Mouse (Mus musculus): ENCODE data around the gene Cyp2c23. TPM values are rescaled to one million over a fixed set of nuclear protein-coding genes. Genes with fewer than 3 reads are reported as not detected.

Gene Cyp2c23
- polyA plus RNA-seq, 1 experiment: not detected

DNA sequence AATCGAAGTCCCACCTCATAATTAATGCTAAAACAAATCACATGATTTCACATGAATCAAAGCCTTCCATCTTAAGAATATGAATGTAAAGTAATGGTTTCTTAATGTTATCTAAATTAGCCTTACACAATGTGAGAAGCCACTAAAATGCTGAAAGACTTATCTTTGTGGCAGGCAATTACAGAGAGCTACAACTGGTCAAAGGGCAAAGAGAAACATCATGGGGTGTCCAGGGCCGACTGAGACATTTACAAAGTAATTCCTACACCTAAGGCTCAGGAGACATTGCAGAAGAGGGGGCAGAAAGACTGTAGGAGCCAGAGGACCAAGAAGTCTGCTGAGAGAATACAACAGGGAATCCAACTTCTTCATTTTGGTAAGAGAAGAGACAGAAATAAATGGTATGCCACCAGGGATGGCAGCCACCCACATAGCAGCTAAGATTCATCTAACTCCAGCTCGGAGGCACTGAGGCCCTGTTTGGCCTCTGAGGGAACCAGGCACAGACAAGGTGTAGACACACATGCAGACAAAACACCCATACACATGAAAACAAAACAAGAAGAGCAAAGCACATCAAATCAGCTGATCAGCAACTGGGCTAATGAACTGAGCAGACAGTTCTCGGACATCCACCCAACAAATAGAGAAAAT is 26.3 kb upstream of the Cyp2c23 start:
- DNase-seq: no peak
- Histone ChIP-seq H3K4me1 (replicated peaks; ENCODE audit: control insufficient read depth, insufficient read depth, low read length) (no peaks in the 10 kb centered on the region), H3K36me3 (ENCODE audit: control insufficient read depth, insufficient read depth, low read length) (peaks cover 5% of the 10 kb centered on the region; the same call in 1 of the 2 replicates), H3K4me3 (ENCODE audit: control insufficient read depth, insufficient read depth, low read length) (no peak overlapping the region), H3K27me3 (ENCODE audit: control insufficient read depth, insufficient read depth, low read length) (no peaks in the 10 kb centered on the region), H3K27ac (ENCODE audit: control insufficient read depth, insufficient read depth, low read length) (no peak overlapping the region)
- no peak for TF ChIP-seq CTCF (IDR thresholded peaks at IDR 0.05; ENCODE audit: borderline replicate concordance, control insufficient read depth, extremely low read depth, insufficient read depth, low read length, poor library complexity)
- no peak for TF ChIP-seq POLR2A (IDR thresholded peaks at IDR 0.05; ENCODE audit: control insufficient read depth, extremely low read depth, insufficient read depth, low read length, poor library complexity)
- 92% methylated on average over 4 of the region's 4 CpGs for WGBS

DNA sequence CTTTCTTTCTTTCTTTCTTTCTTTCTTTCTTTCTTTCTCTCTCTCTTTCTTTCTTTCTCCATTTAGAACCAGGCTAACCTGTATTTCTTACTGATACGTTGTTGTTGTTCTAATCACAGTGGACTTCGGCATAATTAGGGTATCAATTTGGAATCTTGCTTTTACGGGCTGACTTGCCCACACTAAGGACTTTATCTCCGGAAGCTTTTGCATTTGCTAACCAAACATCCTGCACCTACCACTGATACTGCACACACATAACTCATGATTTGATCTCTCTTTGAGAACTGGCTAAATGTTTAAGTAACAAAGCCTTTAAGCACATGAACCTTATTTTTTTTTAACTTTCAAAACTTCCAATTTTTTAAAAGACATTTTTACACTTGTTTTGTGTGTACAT is 21.4 kb upstream of the Cyp2c23 start:
- WGBS: 90% methylated on average over 4 of the region's 4 CpGs
- Histone ChIP-seq H3K4me3 (ENCODE audit: control insufficient read depth, insufficient read depth, low read length) (no peak overlapping the region), H3K36me3 (ENCODE audit: control insufficient read depth, insufficient read depth, low read length) (0 out of 2 replicates have a peak, but pooled peaks cover 2% of the 10 kb centered on the region), H3K27me3 (ENCODE audit: control insufficient read depth, insufficient read depth, low read length) (no peaks in the 10 kb centered on the region), H3K27ac (ENCODE audit: control insufficient read depth, insufficient read depth, low read length) (no peak overlapping the region), H3K4me1 (replicated peaks; ENCODE audit: control insufficient read depth, insufficient read depth, low read length) (no peaks in the 10 kb centered on the region)
- no peak for DNase-seq
- no peak for TF ChIP-seq POLR2A (IDR thresholded peaks at IDR 0.05; ENCODE audit: control insufficient read depth, extremely low read depth, insufficient read depth, low read length, poor library complexity)
- no peak for TF ChIP-seq CTCF (IDR thresholded peaks at IDR 0.05; ENCODE audit: borderline replicate concordance, control insufficient read depth, extremely low read depth, insufficient read depth, low read length, poor library complexity)

DNA sequence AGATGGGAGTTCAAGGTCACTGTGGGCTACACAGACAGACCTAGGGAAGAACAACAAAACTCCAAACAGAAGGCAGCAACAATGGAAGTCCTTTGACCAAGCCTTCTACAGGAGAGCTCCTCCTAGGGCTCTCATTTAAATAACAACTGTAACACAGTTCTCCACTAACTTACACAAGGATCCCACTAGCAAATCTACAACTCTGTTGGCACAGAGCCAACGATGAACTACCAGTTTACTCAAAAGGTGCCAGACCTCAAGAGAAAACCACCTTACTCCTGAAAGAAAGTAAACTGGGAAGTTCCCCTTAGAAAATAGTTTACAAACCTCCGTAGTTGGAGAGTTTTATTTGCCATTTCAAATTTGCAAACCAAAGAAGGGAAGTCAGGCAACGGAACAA is 20.3 kb upstream of the Cyp2c23 start:
- no peak for DNase-seq
- H3K27me3 ChIP-seq (ENCODE audit: control insufficient read depth, insufficient read depth, low read length): no peaks in the 10 kb centered on the region
- no peak overlapping the region for H3K27ac ChIP-seq (ENCODE audit: control insufficient read depth, insufficient read depth, low read length)
- H3K4me1 ChIP-seq (replicated peaks; ENCODE audit: control insufficient read depth, insufficient read depth, low read length): no peaks in the 10 kb centered on the region
- H3K4me3 ChIP-seq (ENCODE audit: control insufficient read depth, insufficient read depth, low read length): no peak overlapping the region
- TF ChIP-seq CTCF (IDR thresholded peaks at IDR 0.05; ENCODE audit: borderline replicate concordance, control insufficient read depth, extremely low read depth, insufficient read depth, low read length, poor library complexity) (no peak), POLR2A (IDR thresholded peaks at IDR 0.05; ENCODE audit: control insufficient read depth, extremely low read depth, insufficient read depth, low read length, poor library complexity) (no peak)
- H3K36me3 ChIP-seq (ENCODE audit: control insufficient read depth, insufficient read depth, low read length): peaks cover 4% of the 10 kb centered on the region; the same call in 1 of the 2 replicates
- 80% methylated on average over 3 of the region's 3 CpGs for WGBS

DNA sequence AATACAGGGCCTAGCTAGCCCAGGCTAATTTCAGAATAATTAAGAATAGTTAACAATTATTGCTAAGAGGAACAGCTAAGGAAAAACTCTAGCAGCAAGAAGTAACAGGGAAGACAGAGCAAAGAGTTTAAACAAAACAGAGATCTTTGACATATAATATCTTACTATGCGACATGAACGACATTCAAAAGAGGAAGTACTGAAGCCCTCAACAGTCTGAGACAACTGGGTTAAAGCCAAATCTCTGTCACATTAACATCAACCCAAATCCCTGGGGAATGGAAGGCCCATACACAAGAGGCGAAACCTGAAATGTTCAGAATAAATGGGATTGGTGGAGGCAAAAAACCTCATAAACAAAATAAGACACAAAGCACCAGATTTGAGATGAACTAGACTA is 16.8 kb upstream of the Cyp2c23 start:
- DNase-seq: no peak
- Histone ChIP-seq H3K36me3 (ENCODE audit: control insufficient read depth, insufficient read depth, low read length) (peaks cover 4% of the 10 kb centered on the region; the same call in 1 of the 2 replicates), H3K4me3 (ENCODE audit: control insufficient read depth, insufficient read depth, low read length) (no peak overlapping the region), H3K4me1 (replicated peaks; ENCODE audit: control insufficient read depth, insufficient read depth, low read length) (no peaks in the 10 kb centered on the region), H3K27ac (ENCODE audit: control insufficient read depth, insufficient read depth, low read length) (no peak overlapping the region), H3K27me3 (ENCODE audit: control insufficient read depth, insufficient read depth, low read length) (no peaks in the 10 kb centered on the region)
- TF ChIP-seq POLR2A (IDR thresholded peaks at IDR 0.05; ENCODE audit: control insufficient read depth, extremely low read depth, insufficient read depth, low read length, poor library complexity): no peak
- TF ChIP-seq CTCF (IDR thresholded peaks at IDR 0.05; ENCODE audit: borderline replicate concordance, control insufficient read depth, extremely low read depth, insufficient read depth, low read length, poor library complexity): no peak
- WGBS: 78% methylated on average over 3 of the region's 3 CpGs

DNA sequence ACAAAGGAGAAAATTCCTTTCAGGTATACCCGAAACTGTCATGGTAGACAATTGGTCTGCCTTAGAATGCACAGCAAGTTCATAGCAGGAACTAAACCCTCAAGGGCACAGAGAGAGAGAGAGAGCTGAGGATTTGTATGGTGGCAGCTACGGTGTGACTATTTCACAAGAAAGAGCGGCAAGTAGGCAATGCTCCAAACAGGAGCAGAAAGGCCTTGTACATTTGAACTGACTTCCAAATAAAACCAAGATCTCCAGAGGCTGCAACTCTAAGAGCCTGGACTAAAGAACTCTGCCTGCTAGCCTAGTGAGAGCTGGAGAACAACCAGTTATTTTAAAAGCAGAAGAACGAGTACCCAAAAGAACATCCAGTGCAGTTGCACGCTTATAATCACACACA is 13.1 kb upstream of the Cyp2c23 start:
- 94% methylated on average over 5 of the region's 5 CpGs for WGBS
- TF ChIP-seq CTCF (IDR thresholded peaks at IDR 0.05; ENCODE audit: borderline replicate concordance, control insufficient read depth, extremely low read depth, insufficient read depth, low read length, poor library complexity) (no peak), POLR2A (IDR thresholded peaks at IDR 0.05; ENCODE audit: control insufficient read depth, extremely low read depth, insufficient read depth, low read length, poor library complexity) (no peak)
- no peak for DNase-seq
- Histone ChIP-seq H3K27ac (ENCODE audit: control insufficient read depth, insufficient read depth, low read length) (no peak overlapping the region), H3K4me1 (replicated peaks; ENCODE audit: control insufficient read depth, insufficient read depth, low read length) (no peaks in the 10 kb centered on the region), H3K36me3 (ENCODE audit: control insufficient read depth, insufficient read depth, low read length) (peaks cover 9% of the 10 kb centered on the region), H3K4me3 (ENCODE audit: control insufficient read depth, insufficient read depth, low read length) (no peak overlapping the region), H3K27me3 (ENCODE audit: control insufficient read depth, insufficient read depth, low read length) (no peaks in the 10 kb centered on the region)

DNA sequence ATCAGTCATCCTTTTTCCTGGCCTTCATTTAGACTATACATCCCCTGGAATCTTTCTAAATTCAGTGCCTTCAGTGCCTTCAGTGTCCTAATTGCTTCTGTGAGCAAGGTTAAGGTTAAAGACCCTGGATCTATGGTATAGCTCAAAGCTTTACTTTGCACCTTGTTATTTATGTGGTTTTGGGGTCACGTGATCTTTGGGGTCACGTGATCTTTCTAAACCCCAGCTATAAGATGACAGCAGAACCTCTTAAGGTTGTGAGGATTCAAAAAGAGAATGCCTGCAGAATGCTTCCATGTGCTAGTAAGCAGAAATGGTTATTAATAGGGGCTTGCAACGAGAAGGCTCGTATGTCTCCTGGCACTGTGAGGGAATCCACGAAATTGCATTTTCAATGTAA is 4.4 kb upstream of the Cyp2c23 start:
- Histone ChIP-seq H3K4me3 (ENCODE audit: control insufficient read depth, insufficient read depth, low read length) (no peak overlapping the region), H3K27me3 (ENCODE audit: control insufficient read depth, insufficient read depth, low read length) (no peaks in the 10 kb centered on the region), H3K36me3 (ENCODE audit: control insufficient read depth, insufficient read depth, low read length) (peaks cover 8% of the 10 kb centered on the region), H3K27ac (ENCODE audit: control insufficient read depth, insufficient read depth, low read length) (no peak overlapping the region), H3K4me1 (replicated peaks; ENCODE audit: control insufficient read depth, insufficient read depth, low read length) (no peaks in the 10 kb centered on the region)
- TF ChIP-seq CTCF (IDR thresholded peaks at IDR 0.05; ENCODE audit: borderline replicate concordance, control insufficient read depth, extremely low read depth, insufficient read depth, low read length, poor library complexity) (no peak), POLR2A (IDR thresholded peaks at IDR 0.05; ENCODE audit: control insufficient read depth, extremely low read depth, insufficient read depth, low read length, poor library complexity) (no peak)
- 86% methylated on average over 5 of the region's 5 CpGs for WGBS
- DNase-seq: no peak

Measured in thymus, adult 2 months (tissue).